Mouse (Mus musculus): ENCODE results near the gene Inafm1. TPM values are rescaled to one million over a fixed set of nuclear protein-coding genes. Genes with fewer than 3 reads are reported as not detected.
"Not testable (repeated sequence)": the region's sequence is repeated elsewhere in the genome, so short reads cannot be mapped to it uniquely, and the experiment has no call there.

Gene Inafm1
- total RNA-seq (2021), result 16.6 and 21.1 TPM in 2 replicates
- long read RNA-seq, experiment 1, transcript Inafm1-201 (1 exons, 1,605 nt), result major isoform, 42 of 42 reads
- long read RNA-seq, experiment 1, partial matches to known transcripts, result 0 of 42 reads
- long read RNA-seq, experiment 1, other reads (novel, unspliced or antisense), result 0 of 42 reads
- long read RNA-seq, experiment 2, transcript Inafm1-201 (1 exons, 1,605 nt), result major isoform, 27 of 27 reads
- long read RNA-seq, experiment 2, partial matches to known transcripts, result 0 of 27 reads
- long read RNA-seq, experiment 2, other reads (novel, unspliced or antisense), result 0 of 27 reads

DNA sequence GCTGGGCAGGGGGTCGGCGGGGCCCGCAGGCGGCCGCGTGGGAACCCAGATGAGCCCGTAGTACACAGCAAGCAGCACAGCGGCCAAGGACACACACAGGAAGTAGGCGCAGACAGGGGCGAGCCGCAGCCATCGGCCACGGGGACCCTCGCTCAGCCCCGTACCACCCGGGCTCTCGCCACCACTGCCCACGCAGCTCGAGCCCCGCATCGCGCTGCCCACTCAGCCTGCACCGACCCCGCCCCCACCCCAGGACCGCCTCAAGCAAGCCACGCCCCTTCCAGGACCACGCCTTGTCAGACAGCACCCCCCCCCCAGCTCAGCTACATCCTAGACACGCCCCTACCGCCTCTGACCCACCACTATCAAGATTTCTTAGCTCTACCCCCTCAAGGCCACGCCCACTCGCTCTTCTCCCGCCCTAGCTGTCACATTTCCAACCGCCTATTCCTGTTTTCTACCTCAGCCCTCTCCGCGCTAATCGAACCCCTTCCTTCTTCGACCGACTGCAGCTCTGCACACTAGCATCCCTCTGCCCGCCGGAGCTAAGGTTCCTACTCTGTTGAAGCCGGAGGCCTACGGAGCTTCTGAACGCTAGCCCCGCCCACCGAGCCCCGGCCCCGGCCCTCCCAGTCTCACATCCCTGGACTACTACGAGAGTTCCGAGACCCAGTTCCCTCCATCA is at the start of gene Inafm1:
Inafm1 (minus strand) TSS at position 537 of the 685 bp plus-strand sequence.
- peak; percentile 94 for DNase-seq

DNA sequence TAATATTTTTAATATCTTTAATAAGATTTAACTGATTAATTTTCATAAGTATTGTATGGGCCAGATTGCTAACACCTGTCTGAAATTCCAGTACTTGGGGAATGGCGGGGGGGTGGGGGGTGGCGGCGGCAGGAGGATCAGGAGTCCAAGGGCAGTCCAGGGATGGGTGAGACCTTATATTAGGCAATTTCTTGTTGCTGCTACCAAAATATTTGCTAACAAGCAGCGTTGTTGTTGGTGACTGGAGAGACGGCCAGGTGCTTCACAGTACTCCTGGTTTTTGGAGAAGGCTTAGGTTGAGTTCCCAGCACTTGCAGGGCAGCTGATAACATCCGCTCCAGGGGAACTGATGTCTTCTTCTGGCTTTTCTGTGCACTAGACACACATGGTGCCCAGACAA is 47.1 kb upstream of the Inafm1 start:
- no peak for DNase-seq

DNA sequence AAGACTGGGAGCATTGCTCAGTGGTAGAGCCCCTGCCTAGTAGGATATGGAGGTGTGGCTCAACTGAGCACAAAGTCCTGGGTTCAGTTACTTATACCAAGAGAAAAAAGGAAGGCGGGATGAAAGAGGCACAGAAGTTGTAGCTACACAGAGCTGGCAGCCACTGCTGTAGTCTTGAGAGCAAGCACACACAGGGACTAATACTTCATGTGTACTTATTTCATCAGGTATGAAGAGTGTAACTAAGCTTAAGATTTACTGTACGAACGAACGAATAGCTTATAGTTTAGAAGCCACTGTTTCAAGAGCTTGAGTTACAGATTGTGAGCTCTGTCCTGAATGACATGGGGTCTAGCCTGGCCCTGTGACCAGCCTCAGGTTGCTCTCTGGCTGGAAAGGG is 45.8 kb upstream of the Inafm1 start:
- DNase-seq, result no peak

DNA sequence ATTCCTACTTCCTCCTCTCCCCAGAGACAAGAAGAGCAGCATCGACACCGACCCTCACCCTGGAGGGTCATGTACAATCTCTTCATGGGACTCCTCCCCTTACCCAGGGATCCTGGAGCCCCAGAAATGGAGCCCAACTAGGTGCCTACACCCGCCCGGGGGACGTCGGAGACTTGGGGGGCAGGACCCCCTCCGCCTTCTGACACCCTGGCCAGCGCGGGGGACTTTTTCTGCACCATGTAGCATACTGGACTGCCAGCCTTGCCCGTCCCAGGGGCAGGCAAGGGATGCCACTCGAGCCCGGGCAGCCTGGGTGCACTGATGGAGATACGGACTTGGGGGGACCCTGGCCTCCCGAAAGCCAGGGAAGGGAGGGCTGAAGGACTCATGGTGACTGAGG is 43.7 kb upstream of the Inafm1 start:
- no peak for DNase-seq

DNA sequence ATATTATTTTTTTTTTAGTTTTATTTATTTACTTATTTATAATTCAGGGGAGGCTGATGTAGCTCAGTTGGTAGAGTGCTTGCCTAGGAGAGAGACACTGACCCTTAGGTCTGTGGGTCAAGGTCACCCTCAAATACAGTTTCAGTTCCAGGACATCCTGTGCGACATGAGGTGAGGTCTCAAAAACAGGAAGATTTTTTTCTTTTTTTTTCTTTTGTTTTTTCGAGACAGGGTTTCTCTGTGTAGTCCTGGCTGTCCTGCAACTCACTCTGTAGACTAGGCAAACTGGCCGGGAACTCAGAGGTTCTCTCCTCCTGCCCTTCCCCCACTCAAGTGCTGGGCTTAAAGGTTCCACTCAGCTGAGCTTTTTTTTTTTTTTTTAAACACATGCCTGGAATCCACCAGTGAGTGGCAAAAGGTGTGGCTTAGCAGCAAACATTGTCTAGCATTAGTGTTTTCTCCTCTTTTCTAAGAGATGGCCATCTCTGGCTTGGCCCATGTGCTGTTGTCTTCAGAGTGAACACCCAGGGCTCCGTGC is 41.9 kb upstream of the Inafm1 start:
- peak; percentile 21 for DNase-seq

DNA sequence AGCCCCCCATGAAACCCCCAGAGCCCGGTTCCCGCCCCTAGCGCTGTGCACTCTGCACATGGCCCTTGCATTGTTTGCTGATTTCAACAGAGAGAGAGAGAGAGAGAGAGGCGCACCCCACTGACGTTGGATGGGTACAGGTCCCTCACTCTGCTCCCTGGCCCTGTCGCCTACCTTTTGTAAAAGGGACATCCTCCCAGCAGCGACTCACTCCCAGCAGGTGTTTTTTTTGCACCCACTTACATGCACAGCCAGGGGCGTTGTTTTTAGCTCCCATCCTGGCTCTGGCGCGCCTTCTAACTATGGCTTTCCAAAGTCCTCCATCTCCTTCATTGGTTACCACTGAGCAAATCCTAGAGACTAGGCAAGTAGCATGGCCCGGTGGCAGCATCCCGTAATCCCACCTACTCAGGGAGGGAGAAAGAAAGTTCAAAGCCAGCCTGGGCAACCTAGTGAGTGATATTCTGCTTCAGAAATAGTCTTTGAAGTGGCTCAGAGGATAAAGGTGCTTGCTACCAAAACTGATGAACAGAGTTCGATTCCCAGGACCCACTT is 40.9 kb upstream of the Inafm1 start:
- no peak for DNase-seq

DNA sequence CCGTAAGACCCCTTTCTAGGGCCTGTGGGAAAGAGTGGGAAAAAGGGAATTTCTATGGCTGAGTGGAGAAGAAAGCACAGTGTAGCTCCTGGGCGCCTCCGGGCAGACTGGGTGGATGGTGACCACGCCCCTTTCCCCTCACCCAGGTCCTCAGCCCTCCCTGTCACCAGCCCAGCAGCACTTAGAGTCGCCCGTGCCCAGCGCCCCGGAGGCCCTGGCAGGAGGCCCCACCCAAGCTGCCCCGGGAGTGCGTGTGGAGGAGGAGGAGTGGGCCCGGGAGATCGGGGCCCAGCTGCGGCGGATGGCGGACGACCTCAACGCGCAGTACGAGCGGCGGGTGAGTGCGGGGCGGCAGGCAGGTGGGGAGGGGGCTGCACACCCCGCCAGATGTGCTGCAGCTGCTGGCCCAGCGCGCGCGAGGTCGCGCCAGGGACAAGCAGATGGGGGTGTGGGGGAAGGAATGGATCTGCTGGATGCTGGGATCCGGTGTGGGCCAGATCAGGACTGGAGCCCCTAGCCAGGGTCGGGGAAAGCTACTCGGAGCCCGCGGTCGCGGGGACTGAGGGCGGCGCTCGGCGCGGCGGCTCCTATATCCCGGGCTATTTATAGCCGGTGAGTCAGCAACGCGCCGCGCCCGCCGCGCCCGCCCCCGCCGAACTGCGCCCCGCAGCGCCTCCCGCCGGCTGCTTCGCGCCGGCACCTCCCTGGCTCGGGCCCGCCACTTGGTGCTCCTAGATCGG is 40.2 kb upstream of the Inafm1 start:
- peak; percentile 92 for DNase-seq

DNA sequence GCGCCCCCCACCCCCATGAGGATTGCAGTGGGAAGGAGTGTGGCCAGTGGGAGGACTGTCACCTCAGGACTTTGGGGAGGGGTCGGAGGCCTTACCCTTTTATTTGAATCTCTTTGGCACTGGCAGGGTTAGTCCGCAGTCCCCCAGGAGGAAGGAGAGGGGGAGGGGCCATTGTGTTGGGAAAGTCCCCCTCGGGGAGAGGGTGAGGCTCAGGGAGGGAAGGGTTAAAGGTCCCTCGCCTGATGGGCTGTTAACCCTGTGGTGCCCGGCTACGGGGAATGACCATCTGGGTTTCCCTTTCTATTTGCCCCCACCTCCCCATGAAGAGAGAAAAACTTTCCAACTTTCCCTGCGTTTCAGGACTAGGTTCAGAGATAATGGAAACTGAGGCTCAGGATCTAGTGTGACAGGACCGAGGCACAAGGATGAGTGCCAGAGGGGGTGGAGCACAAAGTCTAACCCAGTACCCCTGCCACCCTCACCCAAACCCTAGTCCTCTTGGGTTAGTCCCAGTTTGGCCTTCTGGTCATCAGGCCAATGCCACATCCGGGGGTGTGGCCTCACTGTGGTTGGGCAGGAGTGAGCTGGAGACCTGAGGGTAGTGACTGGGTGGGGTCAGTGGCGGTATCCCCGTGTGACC is 39.4 kb upstream of the Inafm1 start:
- DNase-seq, result peak; percentile 87

DNA sequence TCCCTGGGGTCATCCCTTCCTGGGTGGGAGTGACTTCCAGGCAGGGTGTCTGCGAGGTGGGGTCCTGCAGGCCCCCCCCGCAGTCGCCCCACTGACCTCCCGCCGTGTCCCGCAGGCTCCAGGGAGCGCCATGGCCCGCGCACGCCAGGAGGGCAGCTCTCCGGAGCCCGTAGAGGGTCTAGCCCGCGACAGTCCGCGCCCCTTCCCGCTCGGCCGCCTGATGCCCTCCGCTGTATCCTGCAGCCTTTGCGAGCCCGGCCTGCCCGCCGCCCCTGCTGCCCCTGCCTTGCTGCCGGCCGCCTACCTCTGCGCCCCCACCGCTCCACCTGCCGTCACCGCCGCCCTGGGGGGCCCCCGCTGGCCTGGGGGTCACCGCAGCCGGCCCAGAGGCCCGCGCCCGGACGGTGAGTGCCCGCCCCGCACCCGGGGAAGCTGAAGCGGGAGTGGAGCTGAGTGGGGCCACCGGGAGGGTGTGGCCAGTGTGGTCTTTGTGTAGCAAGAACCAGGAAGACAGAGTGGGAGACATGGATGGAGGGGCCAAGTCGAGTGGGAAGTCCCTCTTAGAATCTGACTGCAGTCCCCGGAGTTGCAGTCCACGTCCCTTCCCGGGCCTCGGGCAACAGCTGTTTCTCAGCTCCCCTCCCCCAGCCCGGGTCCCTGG is 38.7 kb upstream of the Inafm1 start:
- DNase-seq, result peak; percentile 45

DNA sequence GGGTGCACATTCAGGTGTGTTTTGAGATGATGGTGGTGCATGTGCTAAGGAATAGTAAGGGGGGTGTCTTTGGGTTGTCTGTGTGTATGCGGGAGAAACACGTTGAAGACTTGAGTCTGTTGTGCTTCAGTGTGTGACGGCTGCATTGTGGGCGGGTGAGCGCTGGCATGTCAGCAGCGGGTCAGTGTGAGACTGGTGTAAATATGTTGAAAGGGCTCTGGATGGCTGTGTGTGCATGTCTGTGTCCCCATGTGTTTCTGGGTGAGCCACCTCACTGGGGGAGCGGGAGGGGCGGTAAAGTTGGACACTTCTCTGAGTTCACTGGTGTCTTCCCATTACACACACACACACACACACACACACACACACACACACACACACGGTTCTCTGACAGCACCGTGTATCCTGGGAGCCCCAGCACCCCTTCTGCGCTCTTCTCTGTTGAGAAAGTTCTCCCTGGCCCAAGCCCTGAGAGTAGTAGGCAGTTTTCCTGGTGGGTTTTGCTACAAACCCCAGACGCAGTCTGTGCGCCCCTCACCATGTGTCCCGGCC is 38.1 kb upstream of the Inafm1 start:
- peak; percentile 35 for DNase-seq

DNA sequence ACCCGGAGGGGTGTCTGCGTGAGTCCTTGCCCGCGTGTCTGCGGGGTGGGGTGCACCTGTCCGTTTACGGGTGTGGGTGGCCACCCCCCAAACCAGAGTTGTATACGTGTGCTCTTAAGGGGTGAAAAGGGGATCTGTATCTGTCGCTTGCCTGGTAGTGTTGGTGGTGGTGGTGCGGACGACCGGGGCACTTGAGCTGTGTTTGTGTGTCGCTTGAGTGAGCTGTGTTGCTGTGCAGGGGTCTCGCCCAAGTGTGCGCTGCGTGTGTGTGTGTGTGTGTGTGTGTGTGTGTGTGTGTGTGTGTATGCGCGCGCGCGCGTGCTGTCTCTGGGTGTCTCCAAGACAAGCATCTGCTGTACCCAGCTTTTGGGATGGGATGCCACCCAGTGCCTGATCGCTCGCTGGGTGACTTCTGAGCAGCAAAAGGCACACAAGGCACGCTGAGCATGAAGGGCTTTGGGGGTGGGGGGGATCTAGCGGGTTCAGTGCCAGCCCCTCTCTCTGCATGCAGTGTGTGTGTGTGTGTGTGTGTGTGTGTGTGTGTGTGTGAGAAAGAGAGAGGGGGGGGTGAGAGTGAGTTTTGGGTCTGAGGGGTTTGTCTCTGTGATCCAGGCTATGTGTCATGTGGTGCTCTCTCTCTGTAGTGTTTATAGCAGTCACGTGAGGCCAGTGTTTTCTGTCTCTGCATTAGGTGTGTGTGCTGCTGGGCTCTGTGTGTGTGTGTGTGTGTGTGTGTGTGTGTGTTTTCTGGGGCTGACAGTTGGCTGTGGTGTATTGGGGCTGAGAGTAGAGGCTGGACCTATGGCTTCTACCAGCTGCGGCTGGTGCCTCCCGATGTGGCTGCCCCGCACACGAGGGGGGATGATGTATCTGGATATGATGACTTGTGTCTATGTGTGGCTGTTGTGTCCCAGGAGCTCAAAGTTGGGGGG is 37.4 kb upstream of the Inafm1 start:
- peak; percentile 54 for DNase-seq

DNA sequence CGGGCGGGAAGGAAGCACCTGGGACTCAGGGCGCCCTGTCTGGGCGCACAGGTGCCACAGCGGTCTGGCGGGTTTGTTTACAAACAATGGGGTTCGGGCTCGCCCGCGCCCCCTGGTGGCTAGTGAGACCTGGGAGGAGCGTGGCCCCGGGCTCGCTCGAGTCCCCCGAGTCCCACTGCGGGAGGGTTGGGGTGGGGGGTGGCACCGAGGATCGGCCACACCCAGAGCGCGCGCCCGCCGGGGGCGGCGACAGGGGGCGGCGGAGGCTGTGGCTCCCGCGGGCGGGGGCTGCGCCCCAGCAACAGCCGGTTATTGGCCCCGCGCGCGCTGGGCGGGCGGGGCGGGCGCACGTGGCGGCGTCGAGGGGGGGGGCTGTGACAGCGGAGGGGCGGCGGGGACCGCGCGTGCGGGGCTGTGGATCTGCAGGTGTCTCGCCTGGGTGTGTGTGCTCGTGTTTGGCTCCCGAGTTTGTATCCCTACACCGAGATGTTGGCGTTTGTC is 36.7 kb upstream of the Inafm1 start:
- peak; percentile 89 for DNase-seq

DNA sequence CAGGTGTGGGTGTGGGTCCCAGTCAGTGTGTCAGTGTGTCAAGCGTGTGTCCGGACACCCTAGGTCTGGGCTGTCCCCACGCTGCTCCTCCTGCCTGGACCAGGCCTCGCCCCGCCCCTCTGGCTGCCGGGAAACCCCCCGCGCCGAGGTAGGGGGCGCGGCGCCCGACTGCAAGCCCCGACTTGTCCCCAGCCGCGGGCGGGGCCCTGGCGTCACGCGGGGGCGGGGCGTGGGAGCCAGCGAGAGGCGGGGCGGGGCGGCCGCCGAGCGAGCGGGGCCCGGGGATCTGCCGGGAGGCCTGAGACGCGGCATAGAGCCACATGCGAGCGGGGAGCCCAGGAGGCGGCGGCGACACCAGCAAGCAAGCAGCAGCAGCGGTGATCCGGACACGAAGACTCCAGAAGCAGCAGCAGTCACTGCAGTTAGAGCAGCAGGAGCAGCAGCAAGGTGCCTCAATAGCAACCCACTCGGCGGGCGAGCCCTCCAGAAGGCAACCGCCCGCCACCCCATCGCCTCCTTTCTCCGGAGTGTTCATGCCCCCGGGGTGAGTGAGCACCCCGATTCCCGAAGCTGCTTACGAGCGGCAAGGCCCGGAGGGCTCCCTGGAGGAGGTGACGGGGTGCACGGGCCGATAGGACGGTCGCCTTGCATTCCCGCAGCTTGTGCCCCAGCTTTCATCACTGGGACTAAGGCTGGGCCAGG is 36.1 kb upstream of the Inafm1 start:
- peak; percentile 93 for DNase-seq

DNA sequence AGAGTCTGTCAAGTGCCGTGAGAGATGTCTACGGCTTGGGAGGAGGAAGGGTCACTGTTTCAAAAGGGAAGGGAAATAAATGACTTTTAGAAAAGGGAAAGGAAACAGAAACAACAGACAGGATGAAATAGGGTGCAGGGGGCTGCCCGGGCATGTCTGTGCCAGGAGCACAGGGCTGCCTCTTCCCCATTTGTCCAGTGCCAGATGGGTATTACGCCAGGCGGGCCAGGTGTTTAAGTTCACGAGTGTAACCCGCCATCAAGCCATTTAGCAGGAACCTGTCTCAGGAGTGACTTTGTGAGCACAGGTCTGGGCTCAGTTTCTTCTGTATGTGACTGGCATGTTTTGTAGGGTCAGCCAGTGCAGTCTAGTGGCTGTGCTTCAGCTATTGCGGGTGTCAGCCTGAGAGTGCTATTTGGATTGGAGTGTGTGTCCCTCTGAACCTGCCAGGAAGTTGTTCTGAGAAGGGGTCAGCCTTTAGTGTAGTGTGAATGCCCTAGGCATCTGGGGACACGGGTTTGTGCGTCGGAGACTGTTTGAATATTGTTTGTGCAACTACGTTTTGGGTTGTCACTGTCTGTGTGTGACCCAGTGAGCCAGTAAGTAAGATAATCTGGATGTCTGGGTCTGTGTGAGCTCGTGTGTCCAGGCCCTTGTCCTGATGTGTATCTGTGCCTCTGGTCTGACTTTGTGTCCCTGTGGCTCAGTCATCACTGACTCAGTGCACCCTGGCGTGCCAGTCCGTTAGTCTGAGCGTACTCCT is 35.3 kb upstream of the Inafm1 start:
- no peak for DNase-seq

DNA sequence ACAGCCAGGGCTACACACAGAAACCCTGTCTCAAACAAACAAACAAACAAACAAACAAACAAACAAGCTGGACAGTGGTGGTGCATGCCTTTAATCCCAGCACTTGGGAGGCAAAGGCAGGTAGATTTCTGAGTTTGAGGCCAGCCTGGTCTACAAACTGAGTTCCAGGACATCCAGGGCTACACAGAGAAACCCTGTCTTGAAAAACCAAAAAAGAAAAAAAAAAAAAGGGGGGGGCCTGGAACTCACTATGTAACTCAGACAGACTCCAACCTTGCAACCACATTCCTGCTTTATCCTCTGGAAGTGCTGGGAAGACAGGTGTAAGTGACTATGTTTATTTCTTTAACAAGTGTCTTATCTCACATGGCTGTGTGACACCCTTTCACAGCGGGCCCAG is 34.7 kb upstream of the Inafm1 start, which contains the start of gene Bbc3:
Bbc3 (plus strand) TSS at position 301 of the 400 bp plus-strand sequence.
- DNase-seq, result not testable (repeated sequence)

DNA sequence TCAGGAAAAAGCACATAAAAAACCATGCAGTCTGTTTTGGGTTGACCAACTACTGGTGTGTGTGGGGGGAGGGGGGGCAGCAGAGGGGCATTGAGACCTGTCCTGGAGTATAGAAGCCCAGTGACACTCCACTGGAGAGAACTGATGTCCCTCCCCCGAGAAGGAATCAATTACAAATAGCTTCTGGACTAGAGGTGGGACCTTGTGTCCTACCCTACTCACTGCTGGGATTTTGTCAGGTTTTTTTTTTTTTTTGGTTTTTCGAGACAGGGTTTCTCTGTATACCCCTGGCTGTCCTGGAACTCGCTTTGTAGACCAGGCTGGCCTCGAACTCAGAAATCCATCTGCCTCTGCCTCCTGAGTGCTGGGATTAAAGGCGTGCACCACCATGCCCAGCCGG is 33.7 kb upstream of the Inafm1 start:
- not testable (repeated sequence) for DNase-seq

DNA sequence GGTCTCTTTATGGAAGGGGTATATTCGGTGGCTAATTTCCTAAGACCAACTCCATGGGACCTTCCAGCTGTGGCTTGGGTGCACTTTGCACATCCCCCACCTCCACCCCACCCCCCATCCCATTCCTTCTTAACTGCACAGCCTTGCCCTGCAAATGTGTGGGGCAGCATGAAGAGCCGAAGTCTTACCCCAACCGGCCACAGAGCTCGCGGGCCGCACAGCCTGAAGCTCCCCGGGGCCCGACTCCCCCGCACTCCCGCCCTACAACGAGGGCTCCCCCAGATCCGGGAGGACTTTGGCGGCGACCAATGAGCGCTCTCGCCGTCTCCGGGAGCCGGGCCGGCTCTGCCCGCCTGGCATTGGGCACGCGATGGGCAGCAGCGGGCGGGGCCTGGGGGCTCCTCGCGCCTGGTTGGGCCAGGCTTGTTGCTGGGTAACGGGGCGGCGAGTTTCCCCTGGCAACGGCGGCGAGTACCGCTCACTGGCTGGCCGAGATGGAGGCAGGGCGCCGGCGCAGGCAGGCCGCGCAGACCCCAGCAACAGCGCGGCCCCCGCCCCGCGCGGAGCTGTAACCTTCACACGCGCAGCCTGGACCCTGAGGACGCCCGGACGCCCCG is 26.1 kb upstream of the Inafm1 start:
- peak; percentile 95 for DNase-seq

DNA sequence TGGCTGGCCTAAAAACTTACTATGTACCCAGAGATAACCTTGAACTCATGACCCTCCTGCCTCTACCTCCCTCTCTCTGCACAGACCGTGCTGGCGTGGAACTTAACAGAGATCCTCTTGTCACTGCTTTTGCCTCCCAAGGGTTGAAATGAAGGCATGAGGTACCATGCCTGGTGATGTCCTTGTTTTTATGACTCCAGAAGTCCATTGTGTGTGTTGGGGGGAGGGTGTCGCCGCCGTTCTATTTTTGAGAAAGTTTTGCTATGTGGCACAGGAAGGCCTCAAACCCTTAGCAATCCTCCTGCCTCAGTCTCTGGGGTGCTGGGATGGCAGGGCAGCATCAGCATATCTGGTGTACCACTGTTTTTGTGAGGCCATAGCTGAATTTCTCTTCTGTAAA is 25.5 kb upstream of the Inafm1 start:
- DNase-seq, result no peak

Data from adrenal gland, postnatal 14 days (tissue).